Mouse (Mus musculus): ENCODE measurements around the gene Unc5b.
"Not testable (repeated sequence)": the region's sequence is repeated elsewhere in the genome, so short reads cannot be mapped to it uniquely, and the experiment has no call there.

Unc5b gene

DNA sequence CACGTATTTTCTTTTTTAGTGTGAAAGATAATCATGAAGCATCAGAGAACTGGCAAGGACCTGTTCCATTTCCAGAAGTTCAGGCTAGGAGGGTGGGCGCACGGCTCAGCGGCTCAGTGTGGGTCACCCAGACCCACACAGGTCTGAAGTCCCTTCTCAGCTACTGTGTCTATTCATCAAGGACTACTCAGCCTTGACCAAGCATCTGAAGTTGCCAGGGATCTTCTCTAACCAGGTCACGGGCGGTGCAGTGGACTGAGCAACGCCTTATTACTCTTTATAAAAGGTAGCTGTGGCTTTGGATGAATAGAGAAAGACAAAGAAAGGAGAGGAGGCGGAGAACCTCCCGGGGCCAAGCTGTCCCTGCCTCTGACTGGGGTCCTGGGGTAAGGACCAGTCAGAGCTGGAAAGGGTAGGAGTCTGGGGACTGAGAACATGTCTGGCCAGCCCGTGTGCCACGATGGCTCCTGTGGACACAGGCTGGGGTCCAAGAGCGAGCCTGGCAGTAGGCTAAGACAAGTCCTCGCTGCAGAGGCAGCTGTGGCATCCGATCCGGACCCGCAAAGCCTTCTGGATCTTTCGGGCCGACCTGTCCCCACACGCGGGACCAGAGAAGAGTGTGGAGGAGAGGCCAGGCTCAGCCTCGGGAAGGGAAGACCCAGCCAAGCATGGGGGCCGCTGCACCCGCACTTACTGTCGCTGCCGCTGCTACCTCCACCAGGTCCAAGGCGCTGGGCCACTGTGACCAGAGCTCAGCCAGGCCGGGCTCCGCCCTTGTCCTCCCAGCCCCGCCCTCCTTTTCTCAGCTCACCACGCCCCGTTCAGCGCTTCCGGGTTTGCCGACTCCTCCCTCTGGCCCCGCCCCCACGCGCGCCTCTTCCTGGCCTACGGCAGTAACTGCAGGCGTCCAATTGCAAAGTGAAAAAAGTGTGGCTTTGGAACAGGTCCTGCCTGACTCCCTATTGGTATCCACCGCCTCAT is 79.1 kb downstream of the Unc5b start, which contains the start of gene Slc29a3:
Slc29a3 (minus strand) TSS at position 755 of the 981 bp plus-strand sequence.
- DNase-seq: peak; percentile 95 to 96

DNA sequence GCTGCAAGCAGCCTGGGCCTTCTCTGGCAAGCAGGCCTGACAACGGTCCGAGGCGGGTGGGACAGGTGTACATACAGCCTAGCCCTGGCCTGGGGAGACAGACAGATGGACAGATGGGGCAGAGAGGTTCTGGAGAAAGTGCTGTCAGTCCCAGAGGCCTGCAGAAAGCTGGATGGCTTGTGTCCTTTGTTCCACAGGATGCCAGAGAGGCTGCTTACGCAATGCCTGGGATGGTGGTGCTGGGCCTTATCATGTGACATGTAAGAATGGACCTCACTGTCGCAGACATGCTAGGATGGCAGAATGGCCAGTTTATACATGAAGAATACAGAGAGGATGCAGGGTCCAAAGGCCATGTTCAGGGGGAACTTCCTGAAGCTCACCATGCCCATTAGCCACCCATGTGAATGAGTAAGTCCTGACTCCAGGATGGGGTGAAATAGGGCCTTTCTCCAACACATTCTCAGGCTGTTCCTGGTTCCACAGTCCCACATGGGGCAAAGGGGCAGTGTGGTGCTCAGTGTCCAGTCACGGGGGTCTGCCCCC is 83.6 kb downstream of the Unc5b start:
- DNase-seq: no peak

DNA sequence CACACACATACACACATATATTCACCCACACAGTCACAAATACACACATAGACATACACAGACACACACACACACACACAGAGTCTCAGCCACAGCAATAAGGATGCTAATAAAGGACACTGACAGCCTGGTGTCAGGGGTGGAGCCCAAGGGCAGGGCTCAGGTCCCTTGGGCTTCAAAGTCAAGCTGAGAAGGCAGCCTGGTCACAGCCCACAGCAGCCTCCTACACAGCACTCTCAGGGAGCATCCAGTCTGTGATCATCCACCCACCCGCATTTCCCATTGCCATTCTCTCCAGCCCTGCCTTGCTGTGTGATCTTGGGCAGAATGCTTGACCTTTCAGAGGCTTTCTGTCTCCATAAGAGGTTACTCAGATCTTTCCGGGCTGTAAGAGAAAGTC is 84.9 kb downstream of the Unc5b start:
- no peak for DNase-seq

GRCm38 (mm10) chr10:60744543-60745290 is 86.7 kb downstream of the Unc5b start:
- peak in 1 of 2 experiments; percentile 12 for DNase-seq

DNA sequence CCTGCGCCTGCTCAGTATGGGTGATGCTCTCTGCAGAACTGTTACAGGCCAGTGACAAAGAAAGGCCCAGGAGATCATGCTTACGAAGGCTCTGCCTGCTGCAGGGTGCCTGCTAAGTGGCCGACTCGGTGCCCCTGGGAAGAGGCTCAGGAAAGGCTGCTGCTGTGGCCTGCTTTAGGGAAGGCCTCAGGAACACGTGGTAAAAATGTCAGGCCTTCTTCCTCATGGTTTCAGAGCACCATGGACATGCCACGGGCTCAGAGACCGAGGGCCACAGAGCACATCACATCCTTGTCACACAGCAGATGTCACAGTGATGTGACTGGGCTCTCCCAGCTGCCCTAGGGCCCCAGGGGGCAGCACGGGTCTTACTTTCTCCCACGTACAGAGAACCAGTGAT is 87.7 kb downstream of the Unc5b start:
- no peak for DNase-seq

GRCm38 (mm10) chr10:60742942-60743341 is 88.4 kb downstream of the Unc5b start:
- no peak for DNase-seq

DNA sequence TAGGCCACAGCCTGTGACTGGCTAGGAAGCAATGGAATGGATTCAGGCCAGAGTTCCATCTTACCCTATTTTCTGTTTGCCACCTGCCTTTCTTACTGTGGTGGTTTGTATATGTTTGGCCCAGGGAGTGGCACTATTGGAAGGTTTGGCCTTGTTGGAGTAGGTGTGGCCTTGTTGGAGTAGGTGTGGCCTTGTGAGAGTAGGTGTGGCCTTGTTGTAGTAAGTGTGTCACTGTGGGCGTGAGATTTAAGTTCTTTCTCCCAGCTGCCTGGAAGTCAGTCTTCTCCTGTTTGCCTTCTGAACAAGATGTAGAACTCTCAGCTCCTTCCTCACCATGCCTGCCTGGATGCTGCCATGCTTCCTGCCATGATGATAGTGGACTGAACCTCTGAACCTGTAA is 89.1 kb downstream of the Unc5b start:
- not testable (repeated sequence) for DNase-seq

GRCm38 (mm10) chr10:60741435-60741834 is 89.9 kb downstream of the Unc5b start:
- DNase-seq: no peak

DNA sequence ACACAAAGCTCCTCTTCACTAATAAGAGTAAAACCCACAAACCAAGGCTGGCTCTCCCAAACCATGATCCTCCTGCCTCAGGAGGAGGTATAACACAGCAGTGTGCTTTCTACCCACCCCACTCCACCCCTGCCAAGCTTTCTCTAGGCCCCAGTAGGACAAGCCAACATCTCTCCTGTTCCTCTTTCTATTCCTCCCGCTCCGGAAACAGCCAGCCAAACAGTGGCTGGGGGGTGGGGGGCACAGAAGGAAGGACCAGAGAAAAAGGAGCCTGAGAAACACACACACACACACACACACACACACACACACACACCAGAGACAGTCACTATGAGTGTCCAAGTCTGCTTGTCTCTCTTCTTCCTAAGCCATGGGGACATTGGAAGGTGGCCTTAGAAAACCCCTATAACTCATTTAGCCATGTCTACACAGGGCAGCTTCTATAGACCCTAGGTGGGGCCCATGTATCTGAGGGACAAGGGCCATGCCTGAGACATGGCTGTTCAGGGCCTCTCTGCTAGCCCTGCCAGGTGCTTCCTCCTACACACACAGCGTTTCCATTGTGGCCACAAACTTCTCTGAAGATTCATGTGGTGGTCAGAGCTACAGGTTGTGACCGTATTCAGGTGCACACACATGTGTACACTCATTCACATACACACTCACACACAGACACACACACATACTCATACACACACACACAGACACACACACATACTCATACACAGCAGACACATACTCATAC is 91.6 kb downstream of the Unc5b start:
- no peak for DNase-seq

DNA sequence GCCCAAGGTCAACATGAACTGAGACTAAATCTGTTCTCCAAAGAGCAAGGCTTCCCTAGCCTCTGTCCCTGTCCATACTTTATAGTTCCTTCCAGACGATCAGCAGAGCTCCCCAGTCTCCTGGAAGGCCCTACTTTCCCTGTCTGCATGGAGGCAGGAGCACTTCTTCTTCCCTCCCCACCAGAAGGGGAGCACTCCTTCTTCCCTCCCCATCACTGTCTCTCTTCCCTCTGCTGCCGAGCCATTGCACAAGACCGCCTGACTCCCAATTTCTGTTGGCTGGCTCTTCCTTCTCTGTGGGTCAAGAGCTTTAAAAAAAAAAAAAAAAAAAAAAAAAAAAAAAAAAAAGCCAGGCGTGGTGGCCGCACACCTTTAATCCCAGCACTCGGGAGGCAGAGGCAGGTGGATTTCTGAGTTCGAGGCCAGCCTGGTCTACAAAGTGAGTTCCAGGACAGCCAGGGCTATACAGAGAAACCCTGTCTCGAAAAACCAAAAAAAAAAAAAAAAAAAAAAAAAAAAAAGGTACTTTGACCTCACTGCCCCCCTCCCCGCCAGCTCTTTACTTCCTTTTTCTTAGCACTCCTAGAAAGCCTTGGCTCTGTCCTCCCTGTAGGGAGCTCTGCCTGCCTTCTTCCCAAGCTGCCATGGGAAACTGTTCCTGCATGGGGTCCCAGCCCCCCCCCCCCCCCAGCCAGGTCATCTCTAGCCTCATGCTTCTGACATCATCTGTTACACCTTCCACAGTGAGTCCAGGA is 93.3 kb downstream of the Unc5b start:
- DNase-seq: peak in 1 of 2 experiments; percentile 28

DNA sequence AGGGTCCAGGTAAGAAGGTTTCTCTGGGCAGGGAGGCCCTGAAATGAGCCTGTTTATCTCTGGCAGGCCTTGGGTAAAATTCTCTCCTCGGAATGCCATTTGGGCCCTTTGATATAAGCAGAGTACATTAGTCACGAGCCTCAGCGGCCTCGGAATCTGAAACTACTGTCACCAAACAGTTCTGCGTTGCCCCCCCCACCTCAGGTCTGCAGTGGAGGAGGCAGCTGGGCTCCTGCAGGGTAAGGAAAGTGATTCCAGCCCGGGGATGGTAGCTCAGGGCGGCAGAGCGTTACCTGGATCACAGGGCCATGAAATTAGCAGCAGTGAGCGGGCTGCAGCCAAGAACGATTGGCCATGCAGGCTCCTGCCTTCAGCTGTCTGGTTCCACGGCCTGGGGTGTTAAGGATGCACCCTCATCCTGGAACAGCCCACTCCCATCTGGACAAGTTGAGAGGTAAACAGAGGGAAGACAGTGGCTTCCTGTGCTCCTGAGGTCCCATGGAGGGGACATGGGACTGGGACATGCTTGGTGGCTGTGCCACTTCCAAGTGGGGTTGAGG is 94.1 kb downstream of the Unc5b start:
- no peak for DNase-seq

DNA sequence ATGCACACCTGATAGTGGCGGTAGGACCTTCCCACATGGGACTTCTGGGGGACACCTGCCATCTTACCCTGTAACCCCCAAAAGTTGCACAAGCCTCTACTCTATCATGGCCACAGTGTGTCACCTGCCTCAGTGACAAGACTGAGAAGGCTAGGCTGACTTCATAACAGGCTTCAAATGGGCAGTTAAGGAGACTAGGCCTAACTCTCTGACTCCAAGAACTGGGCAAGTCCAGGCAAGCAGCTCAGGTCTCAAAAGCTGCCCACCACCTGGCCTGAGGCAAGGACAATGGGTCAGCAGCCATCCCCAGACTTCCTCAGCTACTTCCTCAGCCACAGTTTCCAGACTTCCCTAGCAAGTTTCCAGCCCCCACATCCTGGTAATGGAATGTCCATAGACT is 95.6 kb downstream of the Unc5b start:
- DNase-seq: no peak

DNA sequence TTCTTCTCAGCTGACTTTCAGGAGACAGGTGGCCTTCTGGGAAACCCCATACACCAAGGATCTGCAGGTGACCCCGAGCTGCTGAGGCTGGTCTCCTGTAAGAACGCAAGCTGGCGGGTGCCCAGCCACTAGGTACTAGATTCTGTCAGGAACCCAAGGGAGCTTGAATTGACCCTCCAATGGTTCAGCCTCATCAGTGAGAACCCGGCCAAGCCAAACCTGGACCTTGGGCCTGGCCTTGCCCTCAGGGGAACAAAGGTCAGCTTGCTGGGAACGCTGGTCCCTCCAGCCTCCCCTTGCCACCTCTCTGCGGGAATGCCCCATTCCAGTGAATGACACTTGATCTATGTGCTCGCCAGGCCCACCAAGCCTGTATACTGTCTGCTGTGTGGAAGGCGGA is 97.9 kb downstream of the Unc5b start:
- DNase-seq: no peak

DNA sequence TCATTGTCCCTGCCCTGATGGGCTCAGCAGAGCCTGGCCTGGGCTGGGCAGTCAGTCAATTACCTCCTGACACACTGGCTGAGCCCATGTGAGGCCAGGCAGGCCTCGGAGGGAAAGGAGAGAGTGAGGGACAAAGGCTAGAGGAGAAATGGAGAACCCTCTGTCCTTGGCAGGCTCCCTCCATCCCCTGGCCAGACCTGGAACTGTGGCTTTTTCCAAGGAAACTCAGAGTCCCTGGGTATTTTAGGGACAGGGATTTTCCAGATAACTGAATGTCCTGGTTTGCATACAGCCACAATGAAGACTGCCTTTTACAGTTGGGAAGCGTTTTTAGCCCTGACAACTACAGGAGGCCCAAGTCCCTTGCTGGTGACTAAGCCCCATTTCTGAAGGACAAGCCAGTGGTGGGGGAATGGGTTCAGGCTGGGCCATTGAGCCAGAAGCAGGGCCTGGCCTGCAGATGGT is 99.0 kb downstream of the Unc5b start:
- no peak for DNase-seq

DNA sequence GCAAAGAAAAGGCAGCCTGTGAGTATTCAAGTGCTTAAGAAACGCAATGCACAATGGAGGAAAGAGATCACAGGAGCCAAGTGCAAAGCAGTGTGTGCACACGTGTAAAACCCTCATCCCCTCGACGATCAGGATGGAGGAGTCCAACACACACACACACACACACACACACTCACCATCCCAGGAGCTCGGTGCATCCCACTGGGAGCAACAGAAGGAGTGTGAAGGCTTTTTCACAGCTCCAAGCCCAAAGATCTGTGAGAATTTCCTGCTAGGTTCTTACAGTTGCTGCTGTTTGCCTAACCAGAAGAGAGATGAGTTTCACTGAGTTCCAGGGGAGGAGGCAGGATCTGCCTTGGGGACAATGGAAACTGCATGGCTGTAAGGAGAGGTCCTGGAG is 99.6 kb downstream of the Unc5b start:
- DNase-seq: no peak

GRCm38 (mm10) chr10:60727301-60727700 is 104.1 kb downstream of the Unc5b start:
- DNase-seq: no peak

- DNase-seq: no peak
Observed at GRCm38 (mm10) chr10:60726896-60727295, 104.5 kb downstream of the Unc5b start.

DNA sequence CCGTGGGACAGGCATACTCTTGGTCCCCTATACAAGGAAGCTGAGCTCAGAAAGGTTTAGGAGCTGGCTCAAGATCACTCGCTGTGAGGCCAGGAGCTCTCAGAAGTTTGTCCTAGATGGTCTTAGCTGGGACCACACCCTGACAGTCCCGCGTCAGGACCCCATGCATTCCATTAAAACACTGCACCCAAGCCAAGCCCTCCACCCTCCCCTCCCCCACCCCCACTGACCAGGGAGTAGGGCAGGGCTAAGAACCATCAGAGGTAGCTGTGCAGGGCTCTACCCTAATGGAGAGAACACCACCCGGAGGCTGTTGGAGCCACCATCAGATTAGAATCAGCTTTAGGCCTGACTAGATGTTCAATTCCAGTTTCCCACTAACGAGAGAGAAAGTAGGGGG is 106.9 kb downstream of the Unc5b start:
- DNase-seq: no peak

- no peak for DNase-seq
Observed at GRCm38 (mm10) chr10:60723345-60723744, 108.0 kb downstream of the Unc5b start.

DNA sequence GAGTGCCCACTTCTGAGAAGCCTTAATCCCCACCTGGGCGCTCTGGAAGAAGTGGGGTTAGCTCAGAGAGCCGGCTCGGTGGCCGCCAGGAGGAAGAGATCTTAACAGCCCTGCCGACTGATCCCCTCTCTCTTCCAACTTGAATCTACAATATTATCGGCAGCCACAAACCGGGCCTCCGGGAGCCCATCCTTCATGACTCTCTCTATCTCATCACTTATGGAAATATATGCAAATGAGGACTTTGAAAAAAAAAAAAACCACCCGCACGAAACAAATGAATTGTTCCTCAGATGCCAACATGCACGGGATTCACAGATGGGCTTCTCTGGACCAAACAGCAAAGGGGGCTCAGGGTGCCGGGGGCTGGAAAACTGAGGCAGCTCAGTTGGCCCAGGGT is 109.7 kb downstream of the Unc5b start:
- no peak for DNase-seq

DNA sequence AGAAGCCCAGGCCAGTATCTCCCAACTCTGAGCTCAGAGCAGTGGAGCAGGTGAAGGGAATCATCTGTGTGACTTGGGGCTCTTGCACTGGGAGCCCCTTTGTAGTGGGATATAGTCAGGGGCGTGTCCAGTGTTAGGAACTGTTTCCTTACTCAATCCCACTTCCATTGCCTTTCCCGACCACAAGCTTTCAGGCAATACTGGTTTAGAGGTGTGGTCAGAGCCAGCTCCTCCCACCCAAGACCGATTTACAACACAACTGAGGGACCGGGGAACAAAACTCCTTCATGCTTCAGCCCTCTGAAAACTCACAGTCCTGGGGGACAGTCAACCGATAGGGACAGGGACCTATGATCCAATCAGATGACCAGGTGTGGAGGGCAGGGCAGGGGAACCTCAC is 110.9 kb downstream of the Unc5b start:
- DNase-seq: no peak

DNA sequence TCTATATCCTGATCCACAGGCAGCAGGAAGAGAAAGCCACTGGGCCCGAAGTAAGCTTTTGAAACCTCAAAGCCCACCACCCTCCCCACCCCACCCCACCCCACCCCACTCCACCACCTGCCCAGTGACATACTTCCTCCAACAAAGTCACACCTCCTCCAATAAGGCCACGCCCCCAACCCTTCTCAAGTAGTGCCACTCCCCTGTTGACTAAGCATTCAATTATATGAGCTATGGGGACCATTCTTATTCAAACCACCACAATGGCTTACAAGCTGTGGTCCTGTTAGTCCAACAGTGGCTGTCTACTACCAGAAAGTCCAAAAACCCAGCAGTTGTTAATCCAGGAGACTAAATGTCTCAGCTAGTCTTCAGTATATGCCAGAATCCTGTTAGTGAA is 112.9 kb downstream of the Unc5b start:
- no peak for DNase-seq

Measured in lung, adult 18-20 months (tissue).